Mouse (Mus musculus) myocyte (in vitro differentiated cells): Measurements from ENCODE around the gene Erh.

Source experiments
- MAX ChIP-seq: IDR thresholded peaks from one replicate; pipeline ENCODE4 v1.6.1; 2011; ENCODE audit warnings: low read depth, mild to moderate bottlenecking, control low read depth
- POLR2A ChIP-seq: IDR thresholded peaks from one replicate; pipeline ENCODE4 v1.6.1; 2011; ENCODE audit warnings: low read depth, mild to moderate bottlenecking, control low read depth, moderate library complexity; ENCODE audit not compliant: insufficient read length
- POLR2AphosphoS2 ChIP-seq: IDR thresholded peaks from one replicate; pipeline ENCODE4 v1.6.1; 2011; ENCODE audit warnings: low read depth, control low read depth; ENCODE audit not compliant: insufficient read length
- REST ChIP-seq: IDR thresholded peaks from one replicate; pipeline ENCODE4 v1.6.1; 2011; ENCODE audit warnings: mild to moderate bottlenecking, control low read depth, moderate library complexity; ENCODE audit not compliant: insufficient read depth, insufficient read length
- TCF12 ChIP-seq: IDR thresholded peaks from one replicate; pipeline ENCODE4 v1.6.1; 2011; ENCODE audit warnings: mild to moderate bottlenecking, control low read depth; ENCODE audit not compliant: poor library complexity, insufficient read depth, severe bottlenecking

- no peak for TF ChIP-seq POLR2A
- TF ChIP-seq REST = no peak
- no peak for TF ChIP-seq MAX
- no peak for TF ChIP-seq TCF12
- no peak for TF ChIP-seq POLR2AphosphoS2
These were observed 42.4 kb downstream of the Erh start for GRCm38 (mm10) chr12:80601597-80602269.
